Mouse (Mus musculus) erythroblast, embryonic 14.5 days (primary cell): ENCODE data around the gene Erc1. TPM values are rescaled to one million over a fixed set of nuclear protein-coding genes. Genes with fewer than 3 reads are reported as not detected.

ENCODE experiments used
- H3K27me3 ChIP-seq: 2 replicates; pipeline ENCODE4 v1.6.1; 2012; ENCODE audit warnings: inconsistent platforms; ENCODE audit not compliant: control insufficient read depth
- H3K36me3 ChIP-seq: 2 replicates; pipeline ENCODE4 v1.6.1; 2012; ENCODE audit warnings: mild to moderate bottlenecking, inconsistent platforms; ENCODE audit not compliant: control insufficient read depth
- H3K4me1 ChIP-seq: 2 replicates; pipeline ENCODE4 v1.6.1; 2012; ENCODE audit warnings: inconsistent platforms; ENCODE audit not compliant: control insufficient read depth
- H3K4me3 ChIP-seq: replicated peaks from 2 replicates; pipeline ENCODE3; 2012; ENCODE audit warnings: moderate library complexity, mild to moderate bottlenecking, inconsistent platforms
- H3K9me3 ChIP-seq: 2 replicates; pipeline ENCODE4 v1.6.1; 2012; ENCODE audit warnings: low read length, inconsistent platforms, mixed read lengths; ENCODE audit not compliant: control insufficient read depth
- GATA1 ChIP-seq: IDR thresholded peaks from 2 replicates; pipeline ENCODE4 v1.6.1; 2012; ENCODE audit warnings: low read length, inconsistent platforms, mixed read lengths
- TAL1 ChIP-seq: IDR thresholded peaks from 3 replicates; pipeline ENCODE4 v1.6.1; 2012; ENCODE audit warnings: low read length, inconsistent platforms, mixed read lengths
- polyA plus RNA-seq: library from polyadenylated mRNA; stranded (reverse); fragments of >175 nt; gene quantifications from 2 replicates; pipeline ENCODE4 v1.2.3, GENCODE M21; 2012

The Erc1 gene
- polyA plus RNA-seq, 1 experiment, result 0.15 TPM

GRCm38 (mm10) chr6:119848696-119849347 is 855 bp upstream of the Erc1 start:
- Histone ChIP-seq H3K4me3 (peak overlapping the region; percentile 86), H3K9me3 (no peaks in the 10 kb centered on the region), H3K27me3 (no peaks in the 10 kb centered on the region), H3K36me3 (no peaks in the 10 kb centered on the region), H3K4me1 (peaks cover 27% of the 10 kb centered on the region)
- TF ChIP-seq GATA1 (no peak), TAL1 (no peak)

GRCm38 (mm10) chr6:119847518-119848033 is 391 bp downstream of the Erc1 start:
- H3K9me3 ChIP-seq, result no peaks in the 10 kb centered on the region
- TF ChIP-seq TAL1 (no peak), GATA1 (no peak)

GRCm38 (mm10) chr6:119846751-119847517 is 1.0 kb downstream of the Erc1 start:
- Histone ChIP-seq H3K9me3 (no peaks in the 10 kb centered on the region), H3K4me3 (peak overlapping the region; percentile 86), H3K27me3 (no peaks in the 10 kb centered on the region), H3K4me1 (peaks cover 27% of the 10 kb centered on the region), H3K36me3 (no peaks in the 10 kb centered on the region)
- TF ChIP-seq GATA1, result no peak
- no peak for TF ChIP-seq TAL1

More at GRCm38 (mm10) chr6:119847518-119848033, 391 bp downstream of the Erc1 start:
- H3K4me1 ChIP-seq, result peaks cover 27% of the 10 kb centered on the region
- peak overlapping the region; percentile 86 for H3K4me3 ChIP-seq
- H3K27me3 ChIP-seq, result no peaks in the 10 kb centered on the region
- H3K36me3 ChIP-seq, result no peaks in the 10 kb centered on the region

- Histone ChIP-seq H3K27me3 (no peaks in the 10 kb centered on the region), H3K4me3 (no peak overlapping the region), H3K4me1 (peaks cover 2% of the 10 kb centered on the region; the same call in 1 of the 2 replicates), H3K36me3 (no peaks in the 10 kb centered on the region), H3K9me3 (no peaks in the 10 kb centered on the region)
- TF ChIP-seq TAL1 (no peak), GATA1 (no peak)
These were observed 18.0 kb downstream of the Erc1 start for GRCm38 (mm10) chr6:119829951-119830350.

- no peak overlapping the region for H3K4me3 ChIP-seq
- H3K9me3 ChIP-seq, result no peaks in the 10 kb centered on the region
- peaks cover 2% of the 10 kb centered on the region; the same call in 1 of the 2 replicates for H3K4me1 ChIP-seq
- no peaks in the 10 kb centered on the region for H3K27me3 ChIP-seq
- peaks cover 11% of the 10 kb centered on the region for H3K36me3 ChIP-seq
- TF ChIP-seq GATA1 (no peak), TAL1 (no peak)
These were observed 19.8 kb downstream of the Erc1 start for GRCm38 (mm10) chr6:119828165-119828564.

- Histone ChIP-seq H3K27me3 (no peaks in the 10 kb centered on the region), H3K36me3 (peaks cover 11% of the 10 kb centered on the region), H3K9me3 (no peaks in the 10 kb centered on the region), H3K4me1 (peaks cover 2% of the 10 kb centered on the region; the same call in 1 of the 2 replicates), H3K4me3 (no peak overlapping the region)
- TF ChIP-seq GATA1, result no peak
- TF ChIP-seq TAL1, result no peak
These were observed 21.3 kb downstream of the Erc1 start for GRCm38 (mm10) chr6:119826701-119827100.

GRCm38 (mm10) chr6:119822216-119822615 is 25.8 kb downstream of the Erc1 start:
- peaks cover 20% of the 10 kb centered on the region for H3K36me3 ChIP-seq
- H3K4me1 ChIP-seq, result peaks cover 6% of the 10 kb centered on the region
- no peak for TF ChIP-seq TAL1
- TF ChIP-seq GATA1, result no peak
- H3K4me3 ChIP-seq, result no peak overlapping the region
- H3K9me3 ChIP-seq, result peaks cover 2% of the 10 kb centered on the region; the same call in 1 of the 2 replicates
- no peaks in the 10 kb centered on the region for H3K27me3 ChIP-seq

- Histone ChIP-seq H3K36me3 (peaks cover 20% of the 10 kb centered on the region), H3K27me3 (no peaks in the 10 kb centered on the region), H3K4me1 (peaks cover 6% of the 10 kb centered on the region), H3K9me3 (peaks cover 2% of the 10 kb centered on the region; the same call in 1 of the 2 replicates), H3K4me3 (no peak overlapping the region)
- TF ChIP-seq GATA1, result no peak
- TF ChIP-seq TAL1, result no peak
These were observed 26.8 kb downstream of the Erc1 start for GRCm38 (mm10) chr6:119821158-119821557.

- Histone ChIP-seq H3K9me3 (peaks cover 2% of the 10 kb centered on the region; the same call in 1 of the 2 replicates), H3K4me1 (peaks cover 6% of the 10 kb centered on the region), H3K27me3 (no peaks in the 10 kb centered on the region), H3K4me3 (no peak overlapping the region), H3K36me3 (peaks cover 10% of the 10 kb centered on the region)
- TF ChIP-seq GATA1, result no peak
- no peak for TF ChIP-seq TAL1
These were observed 29.4 kb downstream of the Erc1 start for GRCm38 (mm10) chr6:119818541-119818940.
